Mouse (Mus musculus): Measurements from ENCODE around the gene Kctd5.

Gene Kctd5

GRCm38 (mm10) chr17:24084593-24084992, 11.3 kb upstream of the Kctd5 start:
- no peaks in the 10 kb centered on the region for H3K27me3 ChIP-seq (ENCODE audit: insufficient read depth, low read length)
- no peak overlapping the region for H3K4me3 ChIP-seq (replicated peaks; ENCODE audit: low read length)
- no peaks in the 10 kb centered on the region for H3K9me3 ChIP-seq (ENCODE audit: low read length)
- peaks cover 82% of the 10 kb centered on the region for H3K36me3 ChIP-seq (ENCODE audit: insufficient read depth, low read length)
- TF ChIP-seq POU5F1 (IDR thresholded peaks at IDR 0.05; ENCODE audit: borderline replicate concordance, low read length): no peak
- H3K4me1 ChIP-seq (replicated peaks; ENCODE audit: low read depth, low read length): peaks cover 16% of the 10 kb centered on the region

GRCm38 (mm10) chr17:24077101-24077500, 3.8 kb upstream of the Kctd5 start:
- H3K36me3 ChIP-seq (ENCODE audit: insufficient read depth, low read length): peaks cover 61% of the 10 kb centered on the region
- peaks cover 17% of the 10 kb centered on the region for H3K4me1 ChIP-seq (replicated peaks; ENCODE audit: low read depth, low read length)
- TF ChIP-seq NANOG (IDR thresholded peaks at IDR 0.05; ENCODE audit: borderline replicate concordance, low read length) (no peak), CTCF (conservative IDR thresholded peaks at IDR 0.05; ENCODE audit: low read length) (no peak), POU5F1 (IDR thresholded peaks at IDR 0.05; ENCODE audit: borderline replicate concordance, low read length) (no peak)
- H3K27me3 ChIP-seq (ENCODE audit: insufficient read depth, low read length): no peaks in the 10 kb centered on the region
- no peak overlapping the region for H3K4me3 ChIP-seq (replicated peaks; ENCODE audit: low read length)
- H3K9me3 ChIP-seq (ENCODE audit: low read length): no peaks in the 10 kb centered on the region

GRCm38 (mm10) chr17:24069531-24069930, 3.8 kb downstream of the Kctd5 start:
- Histone ChIP-seq H3K4me3 (replicated peaks; ENCODE audit: low read length) (no peak overlapping the region), H3K27me3 (ENCODE audit: insufficient read depth, low read length) (no peaks in the 10 kb centered on the region), H3K9me3 (ENCODE audit: low read length) (no peaks in the 10 kb centered on the region), H3K4me1 (replicated peaks; ENCODE audit: low read depth, low read length) (peaks cover 46% of the 10 kb centered on the region), H3K36me3 (ENCODE audit: insufficient read depth, low read length) (peaks cover 72% of the 10 kb centered on the region)
- TF ChIP-seq NANOG (IDR thresholded peaks at IDR 0.05; ENCODE audit: borderline replicate concordance, low read length) (no peak), CTCF (conservative IDR thresholded peaks at IDR 0.05; ENCODE audit: low read length) (no peak), POU5F1 (IDR thresholded peaks at IDR 0.05; ENCODE audit: borderline replicate concordance, low read length) (no peak)

- Histone ChIP-seq H3K36me3 (ENCODE audit: insufficient read depth, low read length) (peaks cover 76% of the 10 kb centered on the region), H3K9me3 (ENCODE audit: low read length) (no peaks in the 10 kb centered on the region), H3K4me3 (replicated peaks; ENCODE audit: low read length) (no peak overlapping the region), H3K27me3 (ENCODE audit: insufficient read depth, low read length) (no peaks in the 10 kb centered on the region), H3K4me1 (replicated peaks; ENCODE audit: low read depth, low read length) (peaks cover 55% of the 10 kb centered on the region)
- no peak for TF ChIP-seq CTCF (conservative IDR thresholded peaks at IDR 0.05; ENCODE audit: low read length)
- no peak for TF ChIP-seq POU5F1 (IDR thresholded peaks at IDR 0.05; ENCODE audit: borderline replicate concordance, low read length)
- TF ChIP-seq NANOG (IDR thresholded peaks at IDR 0.05; ENCODE audit: borderline replicate concordance, low read length): no peak
Observed at GRCm38 (mm10) chr17:24068271-24068670, 5.0 kb downstream of the Kctd5 start.

GRCm38 (mm10) chr17:24062459-24063155, 10.7 kb downstream of the Kctd5 start:
- Histone ChIP-seq H3K27me3 (ENCODE audit: insufficient read depth, low read length) (no peaks in the 10 kb centered on the region), H3K4me3 (replicated peaks; ENCODE audit: low read length) (no peak overlapping the region), H3K9me3 (ENCODE audit: low read length) (no peaks in the 10 kb centered on the region), H3K4me1 (replicated peaks; ENCODE audit: low read depth, low read length) (peaks cover 34% of the 10 kb centered on the region), H3K36me3 (ENCODE audit: insufficient read depth, low read length) (peaks cover 91% of the 10 kb centered on the region)
- TF ChIP-seq NANOG (IDR thresholded peaks at IDR 0.05; ENCODE audit: borderline replicate concordance, low read length): no peak
- TF ChIP-seq CTCF (conservative IDR thresholded peaks at IDR 0.05; ENCODE audit: low read length): no peak
- no peak for TF ChIP-seq POU5F1 (IDR thresholded peaks at IDR 0.05; ENCODE audit: borderline replicate concordance, low read length)

GRCm38 (mm10) chr17:24057730-24058245, 15.5 kb downstream of the Kctd5 start:
- Histone ChIP-seq H3K36me3 (ENCODE audit: insufficient read depth, low read length) (peaks cover 94% of the 10 kb centered on the region), H3K9me3 (ENCODE audit: low read length) (no peaks in the 10 kb centered on the region), H3K4me1 (replicated peaks; ENCODE audit: low read depth, low read length) (peaks cover 21% of the 10 kb centered on the region), H3K27me3 (ENCODE audit: insufficient read depth, low read length) (no peaks in the 10 kb centered on the region), H3K4me3 (replicated peaks; ENCODE audit: low read length) (no peak overlapping the region)
- TF ChIP-seq POU5F1 (IDR thresholded peaks at IDR 0.05; ENCODE audit: borderline replicate concordance, low read length) (no peak), CTCF (conservative IDR thresholded peaks at IDR 0.05; ENCODE audit: low read length) (no peak), NANOG (IDR thresholded peaks at IDR 0.05; ENCODE audit: borderline replicate concordance, low read length) (no peak)

GRCm38 (mm10) chr17:24056636-24057625, 16.4 kb downstream of the Kctd5 start:
- no peaks in the 10 kb centered on the region for H3K27me3 ChIP-seq (ENCODE audit: insufficient read depth, low read length)
- TF ChIP-seq POU5F1 (IDR thresholded peaks at IDR 0.05; ENCODE audit: borderline replicate concordance, low read length) (no peak), CTCF (conservative IDR thresholded peaks at IDR 0.05; ENCODE audit: low read length) (no peak), NANOG (IDR thresholded peaks at IDR 0.05; ENCODE audit: borderline replicate concordance, low read length) (no peak)
- H3K9me3 ChIP-seq (ENCODE audit: low read length): no peaks in the 10 kb centered on the region
- H3K36me3 ChIP-seq (ENCODE audit: insufficient read depth, low read length): peaks cover 94% of the 10 kb centered on the region
- H3K4me1 ChIP-seq (replicated peaks; ENCODE audit: low read depth, low read length): peaks cover 13% of the 10 kb centered on the region
- no peak overlapping the region for H3K4me3 ChIP-seq (replicated peaks; ENCODE audit: low read length)

GRCm38 (mm10) chr17:24049008-24049407, 24.3 kb downstream of the Kctd5 start:
- Histone ChIP-seq H3K9me3 (ENCODE audit: low read length) (no peaks in the 10 kb centered on the region), H3K27me3 (ENCODE audit: insufficient read depth, low read length) (no peaks in the 10 kb centered on the region), H3K36me3 (ENCODE audit: insufficient read depth, low read length) (peaks cover 70% of the 10 kb centered on the region), H3K4me1 (replicated peaks; ENCODE audit: low read depth, low read length) (peaks cover 47% of the 10 kb centered on the region), H3K4me3 (replicated peaks; ENCODE audit: low read length) (no peak overlapping the region)
- TF ChIP-seq POU5F1 (IDR thresholded peaks at IDR 0.05; ENCODE audit: borderline replicate concordance, low read length) (no peak), CTCF (conservative IDR thresholded peaks at IDR 0.05; ENCODE audit: low read length) (no peak), NANOG (IDR thresholded peaks at IDR 0.05; ENCODE audit: borderline replicate concordance, low read length) (no peak)
